Mouse (Mus musculus): Measurements from ENCODE around the gene Xrcc6. TPM values are rescaled to one million over a fixed set of nuclear protein-coding genes. Genes with fewer than 3 reads are reported as not detected.
A peak's percentile ranks its signal among the peaks of the same experiment; 100 is the strongest.

The Xrcc6 gene
- polyA plus RNA-seq, 1 experiment from 2014 or later = 57.7 TPM

DNA sequence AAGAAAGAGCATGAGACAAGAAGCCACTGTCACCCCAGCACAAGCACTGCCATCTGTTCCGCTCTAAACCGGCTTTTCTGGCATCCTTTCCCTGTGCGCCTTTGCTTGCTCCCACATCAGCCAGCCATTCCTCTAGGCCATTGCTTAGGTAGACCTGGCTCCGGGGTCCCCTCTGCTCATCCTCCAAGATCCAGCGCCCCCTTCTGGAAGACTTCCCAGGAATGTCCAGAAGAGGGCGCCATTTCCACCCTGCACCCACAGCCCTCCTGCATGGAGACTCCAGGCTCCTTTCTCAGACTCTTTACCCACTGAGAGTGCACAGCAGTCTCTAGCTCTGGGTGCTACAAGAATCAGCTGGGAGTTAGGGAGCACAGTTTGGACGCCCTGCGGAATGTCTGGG, 31.2 kb upstream of the Xrcc6 start:
- 64% methylated on average over 8 of the region's 8 CpGs for WGBS
- Histone ChIP-seq H3K27me3 (ENCODE audit: control insufficient read depth, insufficient read depth, low read length) (no peaks in the 10 kb centered on the region), H3K9me3 (ENCODE audit: control insufficient read depth, low read length) (no peaks in the 10 kb centered on the region), H3K4me1 (ENCODE audit: control insufficient read depth in 2 of 2, insufficient read depth in 2 of 2, low read length in 2 of 2) (0 out of 4 replicates have a peak, but pooled peaks cover 0 to 6% of the 10 kb centered on the region in 2 experiments), H3K36me3 (ENCODE audit: control insufficient read depth, insufficient read depth, low read length) (peaks cover 16% of the 10 kb centered on the region), H3K4me3 (ENCODE audit: control insufficient read depth in 1 of 2, insufficient read depth in 1 of 2, low read depth in 1 of 2, low read length in 2 of 2) (no peak overlapping the region), H3K9ac (ENCODE audit: low read length) (no peak overlapping the region), H3K4me2 (ENCODE audit: low read length) (no peak overlapping the region), H3K27ac (replicated peaks in 1 of 2; ENCODE audit: control insufficient read depth in 1 of 2, insufficient read depth in 1 of 2, low read depth in 2 of 2, low read length in 2 of 2) (no peak overlapping the region)
- ATAC-seq (ENCODE audit: insufficient number of reproducible peaks, insufficient read depth, low FRiP score, low read depth) = no peak

DNA sequence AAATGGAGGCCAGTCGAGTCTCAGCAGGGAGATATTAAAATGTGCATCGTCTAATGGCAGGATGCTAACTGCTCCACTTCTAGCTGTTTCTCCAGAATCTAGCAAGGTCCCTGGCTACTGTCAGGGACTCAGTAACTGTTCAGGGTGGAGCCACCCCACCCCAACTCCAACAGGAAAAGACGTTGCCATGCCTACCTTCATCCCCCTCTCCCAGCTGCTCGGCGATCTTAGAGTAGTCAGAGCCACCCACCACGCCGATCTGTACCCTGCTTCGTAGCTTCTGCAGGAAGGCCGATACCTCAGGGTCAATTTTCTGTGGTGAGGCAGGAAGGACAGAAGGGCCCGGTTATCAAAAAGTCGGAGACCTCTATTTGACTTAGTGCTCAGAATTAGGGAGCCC, 30.0 kb upstream of the Xrcc6 start:
- H3K4me1 ChIP-seq (ENCODE audit: control insufficient read depth in 2 of 2, insufficient read depth in 2 of 2, low read length in 2 of 2) = 0 out of 4 replicates have a peak, but pooled peaks cover 0 to 6% of the 10 kb centered on the region in 2 experiments
- H3K9ac ChIP-seq (ENCODE audit: low read length) = no peak overlapping the region
- H3K36me3 ChIP-seq (ENCODE audit: control insufficient read depth, insufficient read depth, low read length) = peaks cover 13% of the 10 kb centered on the region
- no peak for ATAC-seq (ENCODE audit: insufficient number of reproducible peaks, insufficient read depth, low FRiP score, low read depth)
- 86% methylated on average over 11 of the region's 11 CpGs for WGBS
- no peak overlapping the region for H3K4me2 ChIP-seq (ENCODE audit: low read length)
- no peaks in the 10 kb centered on the region for H3K9me3 ChIP-seq (ENCODE audit: control insufficient read depth, low read length)
- H3K27me3 ChIP-seq (ENCODE audit: control insufficient read depth, insufficient read depth, low read length) = no peaks in the 10 kb centered on the region
- H3K4me3 ChIP-seq (ENCODE audit: control insufficient read depth in 1 of 2, insufficient read depth in 1 of 2, low read depth in 1 of 2, low read length in 2 of 2) = no peak overlapping the region
- H3K27ac ChIP-seq (replicated peaks in 1 of 2; ENCODE audit: control insufficient read depth in 1 of 2, insufficient read depth in 1 of 2, low read depth in 2 of 2, low read length in 2 of 2) = no peak overlapping the region

DNA sequence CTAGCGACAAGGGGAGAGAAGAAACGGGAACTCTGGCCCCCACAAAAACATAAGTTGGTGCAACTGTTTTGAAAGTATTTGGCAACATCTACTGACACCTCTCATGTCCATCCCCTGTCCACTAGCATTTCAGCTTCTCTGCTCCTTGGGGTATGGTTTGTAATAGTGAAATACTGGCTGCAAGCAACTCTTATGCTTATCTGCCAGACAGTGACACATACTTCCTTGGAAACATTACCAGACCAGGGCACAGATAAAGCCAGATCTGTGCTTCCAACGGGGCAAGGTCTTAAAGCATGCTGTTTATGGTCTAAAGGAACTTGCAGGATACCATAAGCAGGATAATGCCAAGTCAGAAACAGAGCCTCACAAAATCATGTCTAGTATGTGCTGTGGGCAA, 28.7 kb upstream of the Xrcc6 start:
- H3K9me3 ChIP-seq (ENCODE audit: control insufficient read depth, low read length) = no peaks in the 10 kb centered on the region
- no peak overlapping the region for H3K27ac ChIP-seq (replicated peaks in 1 of 2; ENCODE audit: control insufficient read depth in 1 of 2, insufficient read depth in 1 of 2, low read depth in 2 of 2, low read length in 2 of 2)
- no peaks in the 10 kb centered on the region for H3K27me3 ChIP-seq (ENCODE audit: control insufficient read depth, insufficient read depth, low read length)
- no peak overlapping the region for H3K4me2 ChIP-seq (ENCODE audit: low read length)
- H3K4me3 ChIP-seq (ENCODE audit: control insufficient read depth in 1 of 2, insufficient read depth in 1 of 2, low read depth in 1 of 2, low read length in 2 of 2) = no peak overlapping the region
- ATAC-seq (ENCODE audit: insufficient number of reproducible peaks, insufficient read depth, low FRiP score, low read depth) = no peak
- 61% methylated on average over 3 of the region's 3 CpGs for WGBS
- 0 out of 4 replicates have a peak, but pooled peaks cover 0 to 6% of the 10 kb centered on the region in 2 experiments for H3K4me1 ChIP-seq (ENCODE audit: control insufficient read depth in 2 of 2, insufficient read depth in 2 of 2, low read length in 2 of 2)
- peaks cover 13% of the 10 kb centered on the region for H3K36me3 ChIP-seq (ENCODE audit: control insufficient read depth, insufficient read depth, low read length)
- no peak overlapping the region; the same call in 1 of the 2 replicates for H3K9ac ChIP-seq (ENCODE audit: low read length)

DNA sequence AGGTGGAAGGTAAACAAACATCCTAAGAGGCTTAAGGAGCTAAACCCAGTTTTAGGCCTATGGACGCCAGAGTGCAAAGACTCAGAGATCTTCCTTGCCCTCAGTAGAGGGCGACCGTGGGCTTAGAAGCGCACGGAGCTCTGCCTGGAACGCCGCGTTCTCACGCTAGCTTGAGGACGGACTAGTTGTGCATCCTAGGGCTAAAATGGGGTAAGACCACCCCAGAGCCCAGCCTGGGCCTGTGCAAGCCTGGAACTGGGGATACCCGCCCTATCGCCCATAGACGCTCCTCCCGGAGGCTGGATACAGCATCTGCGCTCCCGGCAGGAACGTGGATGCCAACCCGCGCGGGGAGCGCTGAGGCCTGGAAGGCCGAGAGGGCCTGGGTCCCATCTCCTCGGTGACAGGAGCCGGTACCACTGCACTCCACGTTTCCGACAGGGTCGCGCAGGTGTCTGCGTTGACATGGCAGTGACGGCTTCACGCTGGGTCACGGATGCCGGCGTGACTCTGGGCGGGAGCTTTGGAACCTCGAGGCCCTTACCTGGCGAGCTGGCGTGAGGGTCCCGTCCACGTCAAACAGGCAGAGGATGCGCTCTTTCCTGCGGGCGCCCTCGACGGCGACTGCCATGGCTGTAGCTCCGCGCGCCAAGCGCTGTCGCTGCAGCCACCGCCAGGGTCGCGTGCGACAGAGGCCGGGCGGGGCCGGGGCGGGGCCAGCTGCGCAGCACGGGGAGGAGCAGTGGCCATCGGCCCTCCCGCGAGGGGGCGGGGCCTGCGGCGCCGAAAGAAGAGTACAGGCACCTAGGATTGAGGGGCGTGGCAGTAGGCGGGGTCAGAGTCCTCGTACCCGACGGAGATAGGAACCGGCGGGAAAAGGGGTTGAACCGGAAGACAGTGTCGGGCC, 27.2 kb upstream of the Xrcc6 start, which contains the start of gene Pmm1:
Gene Pmm1 (minus strand): TSS at position 760 of the 907 bp plus-strand sequence.
- Histone ChIP-seq H3K36me3 (ENCODE audit: control insufficient read depth, insufficient read depth, low read length) (no peaks in the 10 kb centered on the region), H3K4me3 (ENCODE audit: control insufficient read depth in 1 of 2, insufficient read depth in 1 of 2, low read depth in 1 of 2, low read length in 2 of 2) (peak within 1 kb of the TSS; percentile 58 to 70), H3K9ac (ENCODE audit: low read length) (peak within 1 kb of the TSS; percentile 77), H3K4me1 (ENCODE audit: control insufficient read depth in 2 of 2, insufficient read depth in 2 of 2, low read length in 2 of 2) (0 out of 4 replicates have a peak, but pooled peaks cover 0 to 6% of the 10 kb centered on the region in 2 experiments), H3K4me2 (ENCODE audit: low read length) (peak within 1 kb of the TSS; percentile 99), H3K27ac (replicated peaks in 1 of 2; ENCODE audit: control insufficient read depth in 1 of 2, insufficient read depth in 1 of 2, low read depth in 2 of 2, low read length in 2 of 2) (peak within 1 kb of the TSS; percentile 72 to 74), H3K27me3 (ENCODE audit: control insufficient read depth, insufficient read depth, low read length) (no peaks in the 10 kb centered on the region), H3K9me3 (ENCODE audit: control insufficient read depth, low read length) (no peaks in the 10 kb centered on the region)
- peak; percentile 97 for ATAC-seq (ENCODE audit: insufficient number of reproducible peaks, insufficient read depth, low FRiP score, low read depth)
- WGBS = 1% methylated on average over 77 of the region's 77 CpGs

DNA sequence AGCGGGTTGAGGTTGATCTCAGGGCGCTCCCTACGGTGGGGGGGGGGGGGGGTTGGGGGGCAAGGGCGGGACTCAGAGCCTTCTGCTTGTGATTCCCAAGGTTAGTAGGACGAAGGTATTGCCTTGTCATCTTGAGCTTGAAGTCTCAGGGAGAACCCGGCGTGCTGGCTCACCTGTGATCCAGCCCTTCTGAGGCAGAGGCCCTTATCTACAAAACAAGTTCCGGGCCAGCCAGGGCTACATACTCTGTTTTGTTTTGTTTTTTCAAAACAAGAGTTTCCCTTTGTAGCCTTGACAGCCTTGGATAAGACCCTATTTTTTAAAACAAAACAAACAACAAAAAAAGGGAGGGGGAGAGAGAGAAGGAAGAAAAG, 26.6 kb upstream of the Xrcc6 start:
- Histone ChIP-seq H3K27me3 (ENCODE audit: control insufficient read depth, insufficient read depth, low read length) (no peaks in the 10 kb centered on the region), H3K36me3 (ENCODE audit: control insufficient read depth, insufficient read depth, low read length) (no peaks in the 10 kb centered on the region), H3K4me3 (ENCODE audit: control insufficient read depth in 1 of 2, insufficient read depth in 1 of 2, low read depth in 1 of 2, low read length in 2 of 2) (peak overlapping the region; percentile 23 to 58), H3K27ac (replicated peaks in 1 of 2; ENCODE audit: control insufficient read depth in 1 of 2, insufficient read depth in 1 of 2, low read depth in 2 of 2, low read length in 2 of 2) (no peak overlapping the region), H3K9me3 (ENCODE audit: control insufficient read depth, low read length) (no peaks in the 10 kb centered on the region), H3K9ac (ENCODE audit: low read length) (0 out of 2 replicates have a peak overlapping the region, but pooled peaks have one; percentile 8), H3K4me1 (ENCODE audit: control insufficient read depth in 2 of 2, insufficient read depth in 2 of 2, low read length in 2 of 2) (0 out of 4 replicates have a peak, but pooled peaks cover 0 to 6% of the 10 kb centered on the region in 2 experiments), H3K4me2 (ENCODE audit: low read length) (peak overlapping the region; percentile 99)
- no peak; the same call in 1 of the 2 replicates for ATAC-seq (ENCODE audit: insufficient number of reproducible peaks, insufficient read depth, low FRiP score, low read depth)
- WGBS = under 1% methylated on average over 8 of the region's 8 CpGs

DNA sequence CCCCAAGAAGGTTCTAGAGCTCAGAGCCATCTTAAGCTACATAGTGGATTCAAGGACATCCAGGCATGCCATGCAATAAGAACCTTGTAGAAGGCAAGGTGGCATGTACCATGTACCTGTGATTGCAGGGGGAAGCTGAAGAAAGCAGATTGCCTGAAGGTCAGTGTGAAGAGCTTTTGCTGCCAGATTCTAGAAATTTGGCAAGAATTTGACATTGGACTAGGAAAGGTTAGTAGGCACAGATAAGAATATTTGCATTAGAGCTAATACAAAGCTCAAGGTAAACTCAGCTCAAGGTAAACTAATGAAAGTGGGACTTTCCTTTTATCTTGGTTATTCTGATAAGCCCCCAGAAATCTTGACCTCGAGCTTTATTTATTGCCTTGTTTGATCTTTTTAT, 23.4 kb upstream of the Xrcc6 start:
- no peaks in the 10 kb centered on the region for H3K27me3 ChIP-seq (ENCODE audit: control insufficient read depth, insufficient read depth, low read length)
- no peaks in the 10 kb centered on the region for H3K9me3 ChIP-seq (ENCODE audit: control insufficient read depth, low read length)
- ATAC-seq (ENCODE audit: insufficient number of reproducible peaks, insufficient read depth, low FRiP score, low read depth) = no peak
- no peak overlapping the region for H3K4me2 ChIP-seq (ENCODE audit: low read length)
- H3K4me3 ChIP-seq (ENCODE audit: control insufficient read depth in 1 of 2, insufficient read depth in 1 of 2, low read depth in 1 of 2, low read length in 2 of 2) = no peak overlapping the region
- 36% methylated on average over 1 of the region's 1 CpGs for WGBS
- no peak overlapping the region for H3K27ac ChIP-seq (replicated peaks in 1 of 2; ENCODE audit: control insufficient read depth in 1 of 2, insufficient read depth in 1 of 2, low read depth in 2 of 2, low read length in 2 of 2)
- no peak overlapping the region for H3K9ac ChIP-seq (ENCODE audit: low read length)
- H3K36me3 ChIP-seq (ENCODE audit: control insufficient read depth, insufficient read depth, low read length) = no peaks in the 10 kb centered on the region
- 0 out of 4 replicates have a peak, but pooled peaks cover 0 to 6% of the 10 kb centered on the region in 2 experiments for H3K4me1 ChIP-seq (ENCODE audit: control insufficient read depth in 2 of 2, insufficient read depth in 2 of 2, low read length in 2 of 2)

DNA sequence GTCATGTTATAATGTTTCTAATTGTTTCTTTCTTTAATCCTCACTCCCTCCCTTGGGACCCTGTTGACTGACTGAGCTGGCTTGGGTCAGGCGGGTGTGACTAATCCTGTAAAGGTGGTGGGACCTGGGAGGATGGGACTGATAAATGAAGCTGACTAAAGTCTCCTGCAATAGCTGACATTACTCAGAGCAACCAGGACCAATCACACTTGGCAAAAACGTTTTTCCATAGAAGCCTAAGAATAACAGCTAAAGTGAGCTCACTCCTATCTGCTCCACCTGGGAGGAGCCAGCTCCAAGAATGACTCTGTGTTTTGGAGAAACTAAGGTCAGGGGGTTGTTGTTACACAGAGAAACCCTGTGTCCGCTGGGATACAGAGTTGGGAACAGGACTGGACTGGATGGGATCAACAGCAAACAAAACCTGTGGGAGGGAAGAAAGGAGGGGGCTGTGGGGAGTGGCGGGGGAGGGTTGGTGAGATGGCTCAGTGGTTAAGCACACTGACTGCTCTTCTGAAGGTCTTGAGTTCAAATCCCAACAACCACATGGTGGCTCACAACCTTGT, 22.6 kb upstream of the Xrcc6 start:
- Histone ChIP-seq H3K4me2 (ENCODE audit: low read length) (no peak overlapping the region), H3K4me1 (ENCODE audit: control insufficient read depth in 2 of 2, insufficient read depth in 2 of 2, low read length in 2 of 2) (no peaks in the 10 kb centered on the region), H3K9me3 (ENCODE audit: control insufficient read depth, low read length) (no peaks in the 10 kb centered on the region), H3K36me3 (ENCODE audit: control insufficient read depth, insufficient read depth, low read length) (no peaks in the 10 kb centered on the region), H3K27me3 (ENCODE audit: control insufficient read depth, insufficient read depth, low read length) (no peaks in the 10 kb centered on the region), H3K9ac (ENCODE audit: low read length) (no peak overlapping the region), H3K4me3 (ENCODE audit: control insufficient read depth in 1 of 2, insufficient read depth in 1 of 2, low read depth in 1 of 2, low read length in 2 of 2) (no peak overlapping the region), H3K27ac (replicated peaks in 1 of 2; ENCODE audit: control insufficient read depth in 1 of 2, insufficient read depth in 1 of 2, low read depth in 2 of 2, low read length in 2 of 2) (no peak overlapping the region)
- 48% methylated on average over 4 of the region's 4 CpGs for WGBS
- no peak for ATAC-seq (ENCODE audit: insufficient number of reproducible peaks, insufficient read depth, low FRiP score, low read depth)
